Comparison of ENCODE assay signal across 1 mouse cellular context in the genomic region with DNA sequence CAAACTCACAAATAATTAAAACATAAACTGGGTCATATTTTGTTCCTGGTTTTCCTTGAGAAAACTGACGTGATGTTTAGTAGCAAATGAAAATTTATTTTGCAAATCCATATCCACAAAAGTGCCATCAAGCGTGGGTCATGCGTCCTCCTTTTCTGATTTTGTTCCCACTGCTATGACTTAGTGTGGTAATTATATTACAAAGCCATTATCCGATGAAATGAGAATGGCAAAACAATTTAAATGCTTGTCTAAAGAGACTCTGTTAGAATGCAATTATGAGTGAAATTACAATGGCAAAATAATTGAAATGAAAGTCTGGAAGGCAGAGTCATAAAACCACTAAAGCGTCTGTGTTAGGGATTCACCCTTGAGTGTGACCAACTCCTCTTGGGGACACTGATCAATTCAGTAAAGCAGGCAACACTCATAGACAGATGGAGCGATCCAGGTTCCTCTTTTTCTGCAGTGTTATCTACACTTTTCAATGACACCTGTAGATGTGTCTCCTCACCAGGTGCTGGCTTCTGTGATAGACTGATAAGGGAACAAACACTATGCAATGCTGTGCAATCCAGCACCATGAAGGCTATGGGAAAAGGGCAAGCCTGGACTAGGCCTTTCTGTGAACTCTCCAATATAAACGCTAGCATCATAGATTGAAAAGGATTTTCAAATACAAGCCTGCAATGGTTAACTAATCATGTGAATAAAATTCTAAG.
TF ChIP-seq lines count a peak whose summit lies in the region.

No protein-coding gene starts in this region.

TF ChIP-seq in MEL, 35 proteins besides CTCF, POLR2A, EP300 and RAD21:
- peak; percentile 39; the same call in 1 of the 2 replicates for TF ChIP-seq TCF12 (IDR thresholded peaks at IDR 0.05; ENCODE audit: low read depth, low read length)
- TF ChIP-seq BHLHE40 (IDR thresholded peaks at IDR 0.05; ENCODE audit: borderline replicate concordance, low read depth, low read length), result no peak
- no peak for TF ChIP-seq E2F4 (IDR thresholded peaks at IDR 0.05; ENCODE audit: borderline replicate concordance, low read depth, low read length)
